Mouse (Mus musculus) adipocyte (in vitro differentiated cells): Measurements from ENCODE around the gene Ndrg3.
"Not testable (repeated sequence)": the region's sequence is repeated elsewhere in the genome, so short reads cannot be mapped to it uniquely, and the experiment has no call there.

Experiments used
- DNase-seq: peaks from one replicate; pipeline ENCODE4 v3.0.0-alpha.2; 2016; ENCODE audit warnings: low spot score

Gene Ndrg3

GRCm38 (mm10) chr2:156901344-156901743 lies 90.5 kb downstream of the Ndrg3 start:
- DNase-seq: no peak

DNA sequence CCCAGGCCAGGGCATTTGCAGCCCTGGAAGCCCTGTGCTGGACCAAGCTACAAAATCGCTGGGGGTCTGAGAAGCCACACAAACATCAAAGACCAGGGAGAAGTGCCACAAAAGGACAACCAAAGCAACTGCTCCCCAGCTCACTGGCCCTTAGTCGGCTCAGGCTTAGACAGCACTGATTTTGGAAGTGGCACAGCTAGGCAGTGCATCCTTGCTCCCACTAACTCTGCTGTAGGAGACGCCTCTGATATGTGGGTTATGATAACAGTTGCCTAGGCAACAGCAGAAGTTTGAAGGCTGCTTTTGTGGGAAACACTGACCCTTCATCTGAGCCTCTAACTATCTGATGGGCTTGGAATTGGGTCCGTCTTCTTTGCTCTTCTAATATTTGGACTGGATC lies 92.7 kb downstream of the Ndrg3 start:
- DNase-seq: no peak

- no peak for DNase-seq
These were observed 93.5 kb downstream of the Ndrg3 start for GRCm38 (mm10) chr2:156898374-156898773.

DNA sequence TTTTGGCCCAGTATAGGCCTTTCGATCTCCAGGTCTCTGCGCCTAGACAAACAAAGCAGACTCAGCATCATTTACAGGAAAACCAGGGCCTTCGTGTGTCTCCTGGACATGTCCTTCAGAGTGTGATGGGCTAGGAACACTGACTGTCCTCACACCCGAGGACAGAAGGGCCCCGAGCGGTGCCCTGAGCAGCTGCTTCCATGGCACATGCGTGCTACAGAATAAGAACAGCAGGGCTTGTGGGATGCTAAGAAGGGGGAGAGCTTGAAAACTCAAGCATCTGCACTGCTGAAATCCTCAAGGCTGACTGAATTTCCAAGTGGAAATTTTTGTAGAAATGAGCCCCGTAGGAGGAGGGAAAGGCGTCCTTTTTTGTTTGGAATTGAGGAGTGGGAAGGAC lies 94.8 kb downstream of the Ndrg3 start:
- DNase-seq: no peak

DNA sequence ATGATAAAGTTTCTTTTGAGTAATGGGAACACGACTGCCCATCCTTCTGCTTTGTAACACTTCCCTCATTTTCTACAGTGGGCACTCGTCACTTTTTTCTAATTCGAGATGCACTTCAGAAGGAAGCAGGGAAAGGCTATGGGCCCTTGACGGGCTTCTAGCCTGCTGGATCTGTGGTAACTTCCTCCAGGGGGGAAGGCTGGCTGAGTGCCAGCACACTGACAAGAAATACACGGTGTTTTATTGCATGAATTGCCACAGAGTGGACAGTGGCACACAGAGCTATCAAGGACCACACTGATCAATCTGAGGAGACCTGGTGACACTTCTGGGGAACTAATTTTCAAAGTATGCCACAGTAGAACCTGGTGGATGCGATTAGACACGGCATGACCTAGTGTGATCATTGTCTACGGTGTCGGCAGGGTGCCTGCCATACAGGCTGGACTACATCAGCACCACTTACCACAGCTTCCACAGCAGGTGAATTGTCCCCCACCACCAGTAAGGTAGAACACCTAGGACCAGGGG lies 95.4 kb downstream of the Ndrg3 start:
- no peak for DNase-seq

DNA sequence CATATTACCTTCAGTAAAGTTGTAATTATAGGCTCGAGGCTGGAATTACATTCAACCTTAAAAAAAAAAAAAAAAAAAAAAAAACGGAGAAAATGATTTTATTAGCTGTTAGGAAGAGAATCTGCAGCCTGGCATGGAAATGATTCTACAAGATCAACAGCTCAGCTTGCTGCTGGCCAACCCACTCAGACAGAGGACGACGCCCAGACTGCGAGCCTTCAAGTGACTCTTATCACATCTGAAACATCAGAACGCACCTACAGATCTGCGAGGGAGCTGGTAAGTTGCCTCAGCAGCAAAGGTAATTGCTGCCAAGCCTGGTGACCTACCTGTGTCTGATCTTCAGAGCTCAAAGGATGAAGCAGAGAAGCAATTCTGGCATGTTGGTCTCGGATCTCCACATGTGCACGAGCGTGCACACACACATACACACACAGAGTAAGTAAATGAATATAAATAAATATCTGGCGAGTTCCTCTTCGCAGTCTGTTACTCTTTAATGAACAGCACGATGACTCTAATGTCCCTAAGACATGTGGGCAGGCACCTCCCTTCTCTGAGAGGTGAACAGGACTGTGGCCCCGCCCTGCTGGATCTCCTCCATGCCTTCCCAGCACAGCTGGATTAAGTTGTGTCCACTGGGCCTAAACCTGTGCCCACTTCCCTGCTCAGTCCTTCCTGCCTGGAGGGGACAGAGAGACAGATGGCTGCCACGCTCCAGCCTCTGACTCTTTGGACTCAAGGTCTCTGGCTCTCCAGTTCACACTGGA lies 97.2 kb downstream of the Ndrg3 start:
- no peak for DNase-seq

DNA sequence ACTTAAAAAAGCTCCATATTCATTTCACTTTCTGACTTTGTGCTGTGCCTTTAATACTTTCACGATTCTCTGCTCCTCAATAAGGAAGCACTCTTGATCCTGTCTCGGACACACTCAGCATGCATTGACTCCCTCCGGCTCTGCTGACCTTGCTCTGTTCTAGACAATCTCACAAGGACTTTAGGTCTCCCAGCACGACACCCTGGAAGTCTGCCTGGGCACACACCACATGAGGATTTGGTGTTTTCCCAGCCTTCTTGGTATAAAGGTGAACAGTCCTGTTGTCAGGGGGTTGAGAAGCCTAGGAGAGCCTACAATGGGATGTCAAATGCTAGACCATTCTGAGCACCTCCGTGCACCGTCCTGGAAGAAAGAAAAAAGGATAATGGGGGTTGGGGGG lies 99.0 kb downstream of the Ndrg3 start:
- DNase-seq: no peak

DNA sequence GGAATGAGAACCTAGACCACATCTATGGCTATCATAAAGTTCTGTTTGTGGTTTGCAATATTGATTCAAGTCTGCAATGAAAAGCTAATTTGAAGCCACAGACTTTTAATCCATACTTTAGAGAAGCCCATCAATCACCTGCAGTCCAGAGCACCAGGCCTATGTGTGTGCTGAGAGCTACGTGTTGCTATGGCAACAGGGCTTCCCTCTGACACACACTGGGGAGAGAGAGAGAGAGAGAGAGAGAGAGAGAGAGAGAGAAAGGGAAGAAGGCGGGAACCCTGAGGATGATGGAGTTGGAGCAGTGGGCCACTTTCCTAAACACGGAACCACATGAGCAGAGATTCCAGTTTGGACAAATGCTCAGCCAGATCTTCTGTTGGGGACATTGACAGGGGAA lies 99.6 kb downstream of the Ndrg3 start:
- no peak for DNase-seq

GRCm38 (mm10) chr2:156888490-156888889 lies 103.4 kb downstream of the Ndrg3 start:
- DNase-seq: no peak

DNA sequence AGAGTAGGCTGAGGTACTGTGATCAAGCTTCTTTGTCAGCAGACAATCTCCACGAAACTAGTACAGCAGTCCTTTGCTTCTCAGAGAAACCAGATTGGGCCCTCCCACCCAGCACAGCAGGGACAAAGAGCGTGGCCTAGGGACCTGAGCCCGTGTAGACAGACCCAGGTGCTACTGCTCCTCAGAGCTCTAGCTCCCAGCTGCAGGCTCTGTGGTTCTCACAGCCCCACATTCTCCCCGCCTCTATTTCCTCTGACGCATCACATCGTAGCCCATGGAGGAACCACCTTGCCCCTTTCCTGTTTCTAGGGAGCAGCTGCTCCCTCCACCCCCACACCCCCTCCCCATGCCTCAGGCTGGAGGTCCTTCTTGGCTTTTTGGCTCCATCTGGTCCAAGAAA lies 104.8 kb downstream of the Ndrg3 start, which contains the start of gene Sla2:
TSS of gene Sla2 (minus strand) at position 176 of the 400 bp plus-strand sequence.
- no peak for DNase-seq

DNA sequence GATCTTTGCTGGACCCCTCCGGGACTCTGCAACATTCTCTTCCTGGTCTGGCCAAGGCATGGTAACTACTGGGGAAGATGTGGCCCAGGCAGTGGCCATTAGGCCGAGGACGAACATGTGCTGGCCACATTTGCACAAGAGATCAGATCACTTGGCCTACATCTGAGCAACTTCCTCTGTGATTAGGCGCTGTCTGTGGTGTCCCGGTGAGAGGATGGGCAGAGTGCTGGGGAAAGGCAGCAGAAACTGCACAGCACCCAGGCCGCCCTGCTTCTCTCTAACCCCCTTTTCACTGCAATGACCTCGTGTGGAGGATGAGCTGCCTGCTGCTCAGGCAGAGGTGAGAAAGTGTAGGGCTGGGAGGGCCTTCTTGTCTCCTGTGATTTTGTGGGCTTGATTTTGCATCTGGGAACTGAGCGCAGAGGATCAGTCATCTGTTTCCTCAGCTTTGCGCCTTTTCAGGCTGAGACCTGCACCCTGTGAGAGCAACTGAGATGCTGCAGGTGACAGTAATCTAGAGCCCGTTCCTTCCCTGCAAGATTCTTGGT lies 105.7 kb downstream of the Ndrg3 start:
- DNase-seq: no peak

GRCm38 (mm10) chr2:156885666-156886065 lies 106.2 kb downstream of the Ndrg3 start:
- DNase-seq: not testable (repeated sequence)

GRCm38 (mm10) chr2:156884396-156885211 lies 107.3 kb downstream of the Ndrg3 start:
- DNase-seq: no peak

GRCm38 (mm10) chr2:156882431-156883001 lies 109.3 kb downstream of the Ndrg3 start:
- no peak for DNase-seq

- peak; percentile 68 for DNase-seq
These were observed 112.3 kb downstream of the Ndrg3 start for GRCm38 (mm10) chr2:156879541-156879940.

GRCm38 (mm10) chr2:156877726-156878125 lies 114.1 kb downstream of the Ndrg3 start:
- no peak for DNase-seq
